Mouse (Mus musculus): ENCODE measurements around the gene Elovl2. TPM values are rescaled to one million over a fixed set of nuclear protein-coding genes. Genes with fewer than 3 reads are reported as not detected.

Elovl2 gene
- total RNA-seq, 2 experiments from 2014 or later, result 35.2 to 37.2 TPM

- intact Hi-C loops (cut with DNase I), result no loop called here
- DNase-seq (ENCODE audit: low spot score in 2 of 2), result peak; percentile 16 to 22
These were observed 19.3 kb downstream of the Elovl2 start for GRCm38 (mm10) chr13:41200861-41201260.

- intact Hi-C loops (cut with DNase I), result no loop called here
- DNase-seq (ENCODE audit: low spot score in 2 of 2), result no peak
These were observed 24.4 kb downstream of the Elovl2 start for GRCm38 (mm10) chr13:41195640-41196333.

DNA sequence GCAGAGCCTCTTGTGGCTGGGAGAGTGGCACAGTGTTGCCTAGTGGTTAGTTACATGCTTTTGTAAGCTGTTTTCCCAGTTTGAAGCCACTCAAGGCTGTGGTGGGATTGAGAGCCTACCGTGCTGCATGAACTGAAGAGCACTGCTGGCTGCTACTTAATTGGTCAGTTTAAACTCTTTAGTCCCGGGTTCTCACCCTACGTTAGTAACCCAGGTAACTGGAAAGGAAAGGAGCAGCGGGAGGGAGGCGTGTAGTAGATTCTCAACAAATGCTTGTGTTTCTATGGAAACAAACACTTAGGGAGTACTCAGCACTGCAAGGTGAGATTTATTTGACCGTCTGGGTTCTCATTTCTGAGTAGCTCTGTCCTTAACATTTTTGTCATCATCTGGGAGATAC, 32.3 kb downstream of the Elovl2 start:
- DNase-seq (ENCODE audit: low spot score in 2 of 2), result no peak
- intact Hi-C loops (cut with DNase I), result no loop called here

DNA sequence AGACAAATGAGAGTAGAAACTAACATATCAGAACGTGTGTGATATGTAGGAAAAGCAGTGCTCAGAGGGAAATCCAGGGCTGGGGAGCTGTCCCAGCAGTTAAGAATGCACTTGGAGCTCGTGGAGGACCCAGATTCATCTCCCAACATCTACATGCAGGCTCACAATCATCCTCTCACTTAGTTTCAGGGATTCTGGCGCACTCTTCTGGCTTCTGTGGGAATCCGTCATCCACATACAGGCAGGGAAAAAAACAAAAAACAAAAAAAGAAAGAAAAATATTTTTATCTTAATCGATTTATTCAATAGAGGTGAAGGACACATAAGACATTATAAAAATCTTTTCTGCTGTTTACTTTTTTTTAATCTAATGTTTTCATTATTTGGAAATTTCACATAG, 61.8 kb downstream of the Elovl2 start:
- intact Hi-C loops (cut with DNase I), result no loop called here
- DNase-seq (ENCODE audit: low spot score in 2 of 2), result peak in 1 of 2 experiments; percentile 8

DNA sequence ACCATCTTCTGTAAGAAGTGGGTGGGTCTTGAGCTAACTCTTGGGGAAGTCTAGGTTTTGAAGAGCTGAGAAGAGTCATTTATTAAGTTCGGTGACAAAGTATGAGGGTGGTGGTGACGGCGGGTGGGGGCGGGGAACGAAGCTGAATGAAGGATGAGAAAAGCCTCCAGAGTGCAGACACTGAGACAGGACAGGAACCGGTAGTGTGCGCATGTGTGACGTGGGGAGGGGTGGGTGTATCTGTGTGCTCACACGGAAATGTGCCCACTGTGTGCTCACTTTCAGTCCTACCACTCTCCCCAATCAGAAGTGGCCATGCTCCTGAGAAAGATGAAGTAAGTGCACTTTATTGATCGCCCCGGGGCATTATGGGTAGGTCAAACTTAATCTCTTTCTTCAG, 67.1 kb downstream of the Elovl2 start:
- DNase-seq (ENCODE audit: low spot score in 2 of 2), result no peak
- intact Hi-C loops (cut with DNase I), result no loop called here

DNA sequence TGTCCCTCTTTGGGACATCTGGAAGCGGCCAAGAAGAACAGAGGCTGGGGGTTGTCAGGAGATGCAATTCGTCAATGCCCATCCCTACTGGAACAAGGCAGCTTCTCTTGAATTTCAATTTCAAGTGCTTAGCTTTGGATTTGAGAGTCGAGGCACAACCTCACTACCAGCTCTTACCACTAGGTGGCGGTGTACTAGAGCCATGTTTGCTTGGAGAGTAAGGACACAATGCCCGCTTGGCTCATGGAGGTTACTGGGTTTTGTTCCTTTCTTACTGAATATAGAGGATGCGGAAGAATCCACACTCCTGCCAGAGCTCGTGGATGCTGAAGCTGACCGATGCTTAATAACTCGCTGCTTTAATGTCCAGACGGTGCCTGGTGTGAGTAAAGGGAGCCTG, 73.9 kb downstream of the Elovl2 start:
- intact Hi-C loops (cut with DNase I), result no loop called here

GRCm38 (mm10) chr13:41145433-41145970, 74.7 kb downstream of the Elovl2 start:
- no peak for DNase-seq (ENCODE audit: low spot score in 2 of 2)

More for the DNA sequence above, 73.9 kb downstream of the Elovl2 start:
- peak; percentile 57 to 76 for DNase-seq (ENCODE audit: low spot score in 2 of 2)

DNA sequence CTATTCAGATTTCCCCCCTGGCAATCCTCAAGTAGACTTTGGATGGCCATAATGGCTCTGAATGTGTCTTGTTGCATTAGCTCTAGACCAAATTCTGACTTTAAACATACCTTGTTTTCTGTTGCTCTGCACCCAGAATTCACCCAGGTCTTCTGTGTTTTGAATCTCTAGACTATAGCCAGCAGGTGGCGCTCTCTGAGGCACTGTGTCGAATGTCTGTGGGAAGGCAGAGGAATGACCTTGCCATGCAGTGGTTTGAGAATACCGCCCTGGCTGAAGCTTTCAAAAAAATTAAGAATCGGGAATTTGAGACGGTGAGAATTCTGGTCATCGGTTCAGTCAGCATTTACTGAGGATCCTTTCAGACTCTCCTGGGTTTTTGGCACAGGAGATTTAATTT, 85.3 kb downstream of the Elovl2 start:
- DNase-seq (ENCODE audit: low spot score in 2 of 2), result peak; percentile 40 to 70
- intact Hi-C loops (cut with DNase I), result loop anchor here (2.0 kb wide), 1 partner anchor 102 kb away; no protein-coding TSS in a partner anchor

More at GRCm38 (mm10) chr13:41145433-41145970, 74.7 kb downstream of the Elovl2 start:
- intact Hi-C loops (cut with DNase I), result no loop called here

Other genes starting within 250 kb of the Elovl2 start
- gene Pak1ip1, start 219.4 kb downstream of the Elovl2 start, total RNA-seq (2021), result 10 to 100 TPM; 35.8 to 36.9 TPM
- gene Tmem14c, start 204.1 kb downstream of the Elovl2 start, total RNA-seq (2021), result 10 to 100 TPM; 70.8 to 71.4 TPM
- 1 to 10 TPM; 1.4 to 2.0 TPM for gene Mak, start 140.7 kb downstream of the Elovl2 start, total RNA-seq (2021)
- gene Gcm2, start 109.4 kb downstream of the Elovl2 start, total RNA-seq (2021), result not detected
- gene Sycp2l, start 106.1 kb downstream of the Elovl2 start, total RNA-seq (2021), result not detected
- 100 to 1,000 TPM; 180 to 182 TPM for gene Smim13, start 29.4 kb upstream of the Elovl2 start, total RNA-seq (2021)
- gene Gm17364, start 53.6 kb upstream of the Elovl2 start, total RNA-seq (2021), result not detected

Measured in left cerebral cortex, postnatal 14 days (tissue).